Mouse (Mus musculus): ENCODE data around the gene Gopc.

- no peak for TF ChIP-seq POLR2A (IDR thresholded peaks at IDR 0.05; ENCODE audit: extremely low read depth, insufficient read depth, low read length)
- no peak for TF ChIP-seq CTCF (IDR thresholded peaks at IDR 0.05; ENCODE audit: low read depth, low read length)
Observed at GRCm38 (mm10) chr10:52391208-52391607, 9.3 kb upstream of the Gopc start.

Measured in liver, adult 2 months (tissue).